Mouse (Mus musculus) neural tube, embryonic 15.5 days (tissue): Measurements from ENCODE around the gene Slc25a39. TPM values are rescaled to one million over a fixed set of nuclear protein-coding genes. Genes with fewer than 3 reads are reported as not detected.

ENCODE experiments used
- ATAC-seq: fragments of 200-750 bp; cut with Nextera tagmentation; 2 replicates; pipeline ENCODE4 v1.8.0; 2017; ENCODE audit warnings: mild to moderate bottlenecking, moderate TSS enrichment, moderate library complexity; ENCODE audit not compliant: low FRiP score
- H3K27ac ChIP-seq: fragments of 300-500 bp; sonication (generic); replicated peaks from 2 replicates; pipeline ENCODE4 v1.5.1; 2015; ENCODE audit warnings: mild to moderate bottlenecking, inconsistent platforms
- H3K27me3 ChIP-seq: fragments of 300-500 bp; sonication (generic); replicated peaks from 2 replicates; pipeline ENCODE4 v1.6.1; 2015; ENCODE audit warnings: inconsistent platforms
- H3K36me3 ChIP-seq: fragments of 300-500 bp; sonication (generic); 2 replicates; pipeline ENCODE4 v1.6.1; 2015; ENCODE audit warnings: inconsistent platforms
- H3K4me1 ChIP-seq: fragments of 300-500 bp; sonication (generic); 2 replicates; pipeline ENCODE4 v1.6.1; 2015; ENCODE audit warnings: inconsistent platforms
- H3K4me2 ChIP-seq: fragments of 300-500 bp; sonication (generic); 2 replicates; pipeline ENCODE4 v1.6.1; 2015; ENCODE audit warnings: inconsistent platforms, mild to moderate bottlenecking, moderate library complexity
- H3K4me3 ChIP-seq: fragments of 300-500 bp; sonication (generic); replicated peaks from 2 replicates; pipeline ENCODE4 v1.5.1; 2015; ENCODE audit warnings: mild to moderate bottlenecking, inconsistent platforms
- H3K9ac ChIP-seq: fragments of 300-500 bp; sonication (generic); replicated peaks from 2 replicates; pipeline ENCODE4 v1.6.1; 2015; ENCODE audit warnings: mild to moderate bottlenecking, inconsistent platforms
- H3K9me3 ChIP-seq: fragments of 300-500 bp; sonication (generic); replicated peaks from 2 replicates; pipeline ENCODE4 v1.6.1; 2016; ENCODE audit warnings: inconsistent platforms
- WGBS: fragments of 180-500 bp; shearing (Covaris S2); methylation state at CpG from one replicate; pipeline ENCODE4 v1.1.7; 2015; ENCODE audit warnings: mixed read lengths; 5-methylcytosine and 5-hydroxymethylcytosine counted together
- polyA plus RNA-seq: library from polyadenylated mRNA; unstranded; fragments of >200 nt; fragmentation: Nextera tagmentation; extraction: Ambion mirVana; gene quantifications from 2 replicates; pipeline ENCODE4 v1.2.1, GENCODE M21; 2015

The Slc25a39 gene
- polyA plus RNA-seq, result 161 and 175 TPM in 2 replicates

DNA sequence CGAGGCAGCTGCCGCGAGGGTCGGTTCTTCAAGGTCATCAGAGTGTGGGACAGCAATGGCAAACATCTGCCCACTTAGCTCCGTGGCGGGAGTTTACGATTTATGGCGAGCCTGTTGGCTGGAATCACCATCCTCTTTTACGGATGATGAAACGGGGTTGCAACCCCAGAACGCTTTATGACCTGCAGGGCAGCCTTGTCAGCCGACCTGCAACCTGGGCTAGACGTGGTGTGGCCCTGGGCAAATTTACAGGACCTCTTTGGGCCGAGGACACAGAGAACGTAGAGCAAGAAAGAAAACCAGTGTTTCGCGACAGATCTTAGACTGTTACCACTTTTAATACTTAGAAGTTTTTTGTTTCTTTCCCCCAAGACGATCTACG lies at the start of gene Slc25a39:
Slc25a39 (minus strand) TSS at position 113 of the 382 bp plus-strand sequence.
- H3K27me3 ChIP-seq, result no peaks in the 10 kb centered on the region
- H3K36me3 ChIP-seq, result peaks cover 19% of the 10 kb centered on the region
- no peaks in the 10 kb centered on the region for H3K9me3 ChIP-seq
- peak within 1 kb of the TSS; percentile 90 for H3K27ac ChIP-seq
- H3K9ac ChIP-seq, result peak within 1 kb of the TSS; percentile 85
- WGBS, result under 1% methylated on average over 19 of the region's 19 CpGs
- H3K4me3 ChIP-seq, result peak within 1 kb of the TSS; percentile 74
- peaks cover 47% of the 10 kb centered on the region for H3K4me1 ChIP-seq
- peak within 1 kb of the TSS; percentile 82 for H3K4me2 ChIP-seq
- peak; percentile 5; the same call in 1 of the 2 replicates for ATAC-seq

DNA sequence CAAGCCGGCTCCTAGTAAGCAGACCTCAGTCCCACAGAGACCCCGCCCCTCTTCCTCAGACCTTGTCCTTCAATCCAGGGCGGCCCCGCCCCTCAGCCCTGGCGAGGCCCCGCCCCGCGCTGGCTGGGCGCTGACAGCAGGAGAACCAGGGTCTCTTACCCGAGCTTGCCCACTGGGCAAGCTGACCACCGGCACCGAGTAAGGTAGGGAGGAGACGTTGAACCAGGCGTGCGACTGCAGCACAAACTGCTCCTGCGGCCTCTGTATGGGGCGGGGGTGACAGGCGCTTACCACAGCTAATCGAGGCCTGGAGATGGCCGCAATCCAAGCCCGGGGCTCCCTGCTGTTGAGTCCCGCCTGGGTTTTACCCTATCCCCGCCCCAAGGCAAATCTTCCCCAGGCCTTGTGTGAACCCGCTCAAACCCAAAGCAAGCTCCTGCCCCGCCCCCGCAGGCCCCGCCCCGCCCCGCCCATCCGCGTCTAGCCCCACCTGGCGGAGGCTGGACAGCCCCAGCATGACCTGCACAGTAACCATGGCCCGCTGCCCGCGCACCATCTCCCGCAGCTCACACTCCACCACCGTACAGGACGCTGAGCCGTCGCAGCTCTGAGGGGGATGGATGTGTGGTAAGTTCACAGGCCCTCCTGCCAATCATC lies 48.1 kb upstream of the Slc25a39 start:
- Histone ChIP-seq H3K4me3 (peak overlapping the region; percentile 56), H3K9me3 (no peaks in the 10 kb centered on the region), H3K36me3 (no peaks in the 10 kb centered on the region), H3K27me3 (peaks cover 31% of the 10 kb centered on the region), H3K27ac (peak overlapping the region; percentile 70), H3K4me1 (peaks cover 14% of the 10 kb centered on the region), H3K9ac (peak overlapping the region; percentile 67), H3K4me2 (peak overlapping the region; percentile 92)
- WGBS, result under 1% methylated on average over 34 of the region's 40 CpGs
- ATAC-seq, result peak; percentile 92

DNA sequence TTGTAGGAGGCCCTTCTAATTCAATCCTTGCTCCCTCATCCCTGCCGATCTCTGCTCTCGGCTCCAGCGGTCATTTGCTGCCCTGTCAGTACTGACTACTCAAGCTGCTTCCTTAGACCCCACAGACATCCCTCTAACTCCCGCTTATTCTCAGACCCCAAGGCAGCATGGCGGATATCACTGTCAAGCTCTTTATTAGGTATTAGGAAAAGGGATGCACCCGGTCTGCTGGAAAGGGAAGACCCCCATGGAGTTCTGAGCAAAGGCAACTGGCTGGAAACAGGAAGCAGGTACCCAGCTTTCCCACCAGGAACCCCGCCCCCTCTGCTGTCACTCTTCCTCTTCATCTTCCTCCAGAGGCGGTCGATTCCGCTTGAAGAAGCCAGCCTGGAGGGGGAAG lies 45.4 kb upstream of the Slc25a39 start:
- peaks cover 21% of the 10 kb centered on the region for H3K4me1 ChIP-seq
- H3K36me3 ChIP-seq, result no peaks in the 10 kb centered on the region
- WGBS, result 23% methylated on average over 10 of the region's 10 CpGs
- no peaks in the 10 kb centered on the region for H3K9me3 ChIP-seq
- ATAC-seq, result no peak
- no peak overlapping the region for H3K4me2 ChIP-seq
- H3K27me3 ChIP-seq, result peaks cover 25% of the 10 kb centered on the region; the same call in 1 of the 2 replicates
- no peak overlapping the region for H3K4me3 ChIP-seq
- H3K9ac ChIP-seq, result no peak overlapping the region
- no peak overlapping the region for H3K27ac ChIP-seq

DNA sequence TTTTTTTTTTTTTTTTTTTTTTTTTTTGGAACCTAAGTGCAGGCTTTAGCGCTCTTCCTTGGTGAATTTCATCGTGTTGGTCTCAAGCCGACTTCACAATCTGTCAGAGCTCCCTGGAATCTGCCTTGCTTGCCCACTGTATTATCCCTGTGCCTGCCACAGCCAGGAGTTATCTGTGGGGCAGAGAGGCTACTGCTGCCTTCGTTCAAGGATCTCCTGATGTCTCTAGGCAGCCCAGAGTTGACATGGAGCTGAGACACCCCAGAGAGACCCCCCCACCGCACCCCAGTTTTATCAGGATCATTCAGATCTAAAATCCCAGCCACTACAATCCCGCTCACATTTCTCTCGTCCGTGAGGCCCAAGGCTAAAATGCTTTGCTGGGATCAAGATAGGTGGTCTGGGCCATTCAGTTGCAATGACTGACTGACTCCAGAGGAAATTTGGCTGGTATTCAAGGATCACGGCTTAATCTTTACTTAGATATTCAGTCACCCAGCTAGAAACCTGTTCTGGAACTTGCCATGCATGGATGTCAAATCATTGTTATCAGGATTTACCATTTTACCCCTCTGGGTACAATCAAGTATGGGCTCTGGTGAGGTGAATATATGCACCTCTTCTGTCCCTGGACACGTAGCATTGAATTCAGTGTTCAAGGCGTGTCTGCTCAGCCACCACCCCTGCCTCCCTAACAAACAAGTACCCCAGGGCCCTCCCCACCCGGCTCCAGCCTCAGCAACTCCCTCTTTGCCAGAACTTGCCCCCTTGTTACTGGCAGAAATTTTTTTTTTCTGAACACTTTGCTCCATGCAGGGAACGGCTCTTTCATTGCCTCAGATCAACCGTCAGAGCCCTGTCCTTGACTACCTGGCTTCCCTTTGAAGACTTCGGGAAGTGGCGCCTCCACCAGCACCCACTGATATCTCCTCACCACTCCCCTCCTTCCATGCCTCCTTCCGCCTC lies 41.6 kb upstream of the Slc25a39 start:
- WGBS, result 46% methylated on average over 17 of the region's 17 CpGs
- Histone ChIP-seq H3K4me1 (peaks cover 34% of the 10 kb centered on the region), H3K4me3 (no peak overlapping the region), H3K27me3 (0 out of 2 replicates have a peak, but pooled peaks cover 14% of the 10 kb centered on the region), H3K27ac (no peak overlapping the region), H3K9ac (no peak overlapping the region), H3K9me3 (no peaks in the 10 kb centered on the region), H3K36me3 (no peaks in the 10 kb centered on the region), H3K4me2 (no peak overlapping the region)
- ATAC-seq, result no peak

DNA sequence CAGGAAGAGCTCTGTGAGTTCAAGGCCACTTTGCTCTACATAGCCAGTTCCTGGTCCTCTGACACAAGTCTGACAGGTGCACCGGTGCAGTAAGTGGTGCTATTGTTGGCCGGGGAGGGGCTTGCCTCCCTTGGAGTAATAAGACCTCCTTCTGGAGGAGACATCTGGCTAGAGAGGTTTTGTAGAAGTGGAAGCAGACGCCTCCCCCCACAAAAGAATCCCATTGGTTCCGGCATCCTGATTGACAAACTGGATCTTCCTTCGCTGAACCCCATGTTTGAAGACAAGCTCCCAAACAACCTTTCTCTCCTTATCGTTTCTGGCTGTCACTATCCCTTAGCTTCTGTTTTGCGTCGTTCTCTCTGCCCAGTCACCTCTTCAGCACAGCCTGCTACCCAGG lies 40.6 kb upstream of the Slc25a39 start:
- 19% methylated on average over 8 of the region's 8 CpGs for WGBS

DNA sequence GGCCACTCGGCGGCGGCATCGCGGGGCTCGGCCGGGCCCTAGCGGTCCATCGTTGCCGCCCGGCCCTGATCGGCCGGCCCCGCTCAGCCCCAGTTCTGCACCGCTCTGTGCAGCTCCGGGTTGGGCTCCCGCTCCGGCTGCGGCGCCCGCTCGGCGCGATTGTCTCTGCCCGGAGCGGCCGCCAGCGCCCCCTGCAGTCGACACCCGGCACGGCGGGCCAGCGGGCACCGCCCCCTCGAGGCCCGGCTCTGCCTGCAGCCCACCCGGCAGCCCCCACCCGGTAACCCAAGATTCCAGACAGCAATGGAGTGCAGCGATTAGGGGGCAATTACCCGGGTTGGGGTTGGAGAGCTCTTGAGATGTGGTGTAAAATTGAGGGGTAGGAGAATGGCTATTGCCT lies 39.8 kb upstream of the Slc25a39 start, which contains the start of gene Fam171a2:
Fam171a2 (minus strand) TSS at position 186 of the 400 bp plus-strand sequence.
- WGBS, result under 1% methylated on average over 36 of the region's 40 CpGs
- H3K27me3 ChIP-seq, result 0 out of 2 replicates have a peak, but pooled peaks cover 9% of the 10 kb centered on the region
- peaks cover 42% of the 10 kb centered on the region for H3K4me1 ChIP-seq
- peak; percentile 66 for ATAC-seq
- peak within 1 kb of the TSS; percentile 96 for H3K4me3 ChIP-seq
- H3K4me2 ChIP-seq, result peak within 1 kb of the TSS; percentile 87
- peak within 1 kb of the TSS; percentile 100 for H3K9ac ChIP-seq
- no peaks in the 10 kb centered on the region for H3K9me3 ChIP-seq
- peaks cover 13% of the 10 kb centered on the region for H3K36me3 ChIP-seq
- H3K27ac ChIP-seq, result peak within 1 kb of the TSS; percentile 98

More for the DNA sequence above, 40.6 kb upstream of the Slc25a39 start:
- H3K36me3 ChIP-seq, result peaks cover 7% of the 10 kb centered on the region; the same call in 1 of the 2 replicates
- H3K9me3 ChIP-seq, result no peaks in the 10 kb centered on the region
- H3K4me1 ChIP-seq, result peaks cover 42% of the 10 kb centered on the region
- peak overlapping the region; percentile 96 for H3K4me3 ChIP-seq
- H3K4me2 ChIP-seq, result peak overlapping the region; percentile 87
- no peak for ATAC-seq
- no peak overlapping the region for H3K9ac ChIP-seq
- no peak overlapping the region for H3K27ac ChIP-seq
- H3K27me3 ChIP-seq, result 0 out of 2 replicates have a peak, but pooled peaks cover 11% of the 10 kb centered on the region

DNA sequence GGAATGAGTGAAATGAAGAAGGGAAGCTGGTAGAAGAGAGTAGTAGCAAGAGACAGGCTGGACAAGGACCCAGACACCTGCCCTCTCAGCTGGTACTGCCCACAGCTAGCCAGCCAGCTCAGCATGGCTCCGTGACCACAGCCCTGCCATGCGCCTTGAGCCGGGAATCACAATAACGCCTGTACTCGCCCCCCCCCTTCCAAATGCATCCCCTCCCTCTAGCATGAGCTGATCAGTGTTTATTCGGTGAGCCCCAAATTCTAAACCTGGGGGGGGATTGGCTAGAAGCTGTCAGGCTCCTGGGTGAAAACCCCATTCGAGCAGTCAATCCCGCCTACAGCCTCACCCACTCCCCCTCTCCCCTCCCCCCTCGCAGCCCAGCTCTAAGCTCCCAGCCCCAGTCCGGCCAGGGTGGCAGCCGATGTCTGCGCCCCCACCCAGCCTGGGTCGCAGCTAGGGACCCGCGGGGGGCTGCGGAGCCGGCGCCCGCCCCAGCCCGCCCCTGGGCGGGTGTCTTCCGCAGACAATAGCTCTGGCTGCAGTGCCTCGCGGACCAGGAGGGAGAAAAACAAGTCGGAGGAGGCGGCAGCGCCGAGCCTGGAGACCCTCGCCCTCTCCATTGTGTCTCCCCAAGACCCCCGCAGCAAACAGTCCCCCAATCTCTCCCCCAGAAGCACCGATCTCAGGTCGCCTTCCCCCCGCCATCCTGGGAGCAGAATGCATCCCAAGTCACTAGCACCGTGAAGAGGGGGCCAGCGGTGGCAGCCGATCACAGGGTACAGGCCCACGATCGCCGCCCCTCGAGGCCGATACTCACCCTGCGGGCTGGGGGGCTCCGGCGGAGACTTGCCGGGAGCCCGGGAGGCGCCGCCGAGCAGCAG lies 39.1 kb upstream of the Slc25a39 start:
- peak; percentile 69 for ATAC-seq
- Histone ChIP-seq H3K27ac (peak overlapping the region; percentile 98), H3K9ac (peak overlapping the region; percentile 100), H3K27me3 (0 out of 2 replicates have a peak, but pooled peaks cover 4% of the 10 kb centered on the region), H3K36me3 (peaks cover 18% of the 10 kb centered on the region), H3K4me2 (peak overlapping the region; percentile 87), H3K9me3 (no peaks in the 10 kb centered on the region), H3K4me1 (peaks cover 42% of the 10 kb centered on the region), H3K4me3 (peak overlapping the region; percentile 96)
- under 1% methylated on average over 40 of the region's 49 CpGs for WGBS

DNA sequence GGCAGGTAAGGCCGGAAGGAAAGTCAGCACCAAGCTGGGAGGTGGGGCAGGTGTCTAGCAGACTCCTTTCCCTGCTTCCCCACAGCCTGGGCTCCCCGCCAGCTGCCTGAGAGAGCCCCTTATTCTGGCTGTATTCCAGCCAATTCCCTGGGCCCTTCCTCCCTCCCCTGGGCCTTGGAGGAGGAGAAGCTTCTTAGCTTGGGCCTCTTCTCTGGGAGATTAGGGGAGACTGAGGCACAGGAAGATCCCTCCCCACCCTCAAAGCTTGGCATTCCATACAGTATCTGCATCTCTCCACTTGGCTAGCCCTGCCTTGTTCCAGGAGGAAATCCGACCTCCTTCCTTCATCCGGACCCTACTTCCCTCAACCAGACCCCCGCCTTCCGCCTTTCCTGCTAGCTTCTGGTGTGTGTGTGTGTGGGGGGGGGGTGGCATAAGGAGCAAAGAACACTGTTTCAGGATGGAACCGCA lies 38.2 kb upstream of the Slc25a39 start:
- peak overlapping the region; percentile 87 for H3K4me2 ChIP-seq
- peak overlapping the region; percentile 96 for H3K4me3 ChIP-seq
- ATAC-seq, result peak; percentile 21
- H3K9me3 ChIP-seq, result no peaks in the 10 kb centered on the region
- peak overlapping the region; percentile 100 for H3K9ac ChIP-seq
- H3K36me3 ChIP-seq, result peaks cover 26% of the 10 kb centered on the region
- peaks cover 42% of the 10 kb centered on the region for H3K4me1 ChIP-seq
- 10% methylated on average over 7 of the region's 7 CpGs for WGBS
- H3K27ac ChIP-seq, result peak overlapping the region; percentile 98
- H3K27me3 ChIP-seq, result 0 out of 2 replicates have a peak, but pooled peaks cover under 1% of the 10 kb centered on the region

DNA sequence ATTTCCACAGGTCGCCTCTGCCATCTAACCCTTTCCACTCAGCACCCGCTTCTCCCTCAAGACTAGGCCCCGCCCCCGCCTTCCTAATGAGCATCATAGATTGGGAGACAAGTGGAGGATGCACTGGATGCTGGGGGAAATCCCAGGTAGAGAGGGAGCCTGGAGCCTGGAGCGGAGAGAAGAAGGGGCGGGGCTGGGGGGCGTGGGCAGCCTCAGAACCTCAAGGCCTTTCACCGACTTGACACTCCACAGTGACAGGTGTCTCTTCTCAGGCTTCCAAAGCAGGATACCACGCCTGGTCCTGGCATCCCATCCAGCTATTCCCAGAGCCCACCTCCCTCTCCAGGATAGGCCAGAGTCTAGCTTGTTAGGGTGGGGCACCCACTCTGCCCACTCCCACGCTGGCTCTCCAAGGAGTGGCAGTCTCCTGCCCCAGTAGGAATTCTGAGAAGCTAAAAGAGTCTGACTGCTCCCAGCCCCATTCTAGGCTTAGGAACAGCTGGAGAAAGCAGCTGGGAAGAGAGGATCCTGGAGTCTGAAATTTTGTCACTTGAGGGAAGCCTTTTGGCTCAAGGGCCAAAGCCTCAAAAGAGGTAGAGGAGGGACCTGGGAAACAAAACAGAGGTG lies 37.6 kb upstream of the Slc25a39 start:
- peak overlapping the region; percentile 98 for H3K27ac ChIP-seq
- peak overlapping the region; percentile 96 for H3K4me3 ChIP-seq
- H3K9ac ChIP-seq, result peak overlapping the region; percentile 100
- peaks cover 31% of the 10 kb centered on the region for H3K36me3 ChIP-seq
- H3K4me1 ChIP-seq, result peaks cover 42% of the 10 kb centered on the region
- H3K9me3 ChIP-seq, result no peaks in the 10 kb centered on the region
- ATAC-seq, result no peak
- WGBS, result 14% methylated on average over 10 of the region's 10 CpGs
- H3K27me3 ChIP-seq, result no peaks in the 10 kb centered on the region
- H3K4me2 ChIP-seq, result peak overlapping the region; percentile 87

DNA sequence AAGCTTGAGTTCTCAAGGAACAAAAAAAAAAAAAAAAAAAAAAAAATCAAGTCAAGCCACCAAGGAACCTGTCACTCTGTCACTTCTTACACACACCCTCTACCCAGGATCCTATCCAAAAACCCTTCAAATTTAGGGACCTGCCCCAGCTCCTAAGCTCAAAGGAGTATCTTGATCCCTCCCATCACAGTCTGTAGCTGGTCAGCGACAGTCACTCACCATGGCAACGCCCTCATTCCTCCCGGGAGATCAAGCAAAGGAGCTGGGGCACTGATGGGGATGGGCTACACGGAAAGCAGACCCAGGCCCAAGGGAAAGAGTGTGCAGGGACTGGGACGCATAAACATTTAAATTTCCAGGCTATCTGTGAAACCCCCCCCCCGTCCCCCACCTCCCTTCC lies 37.0 kb upstream of the Slc25a39 start:
- Histone ChIP-seq H3K4me2 (peak overlapping the region; percentile 87), H3K4me1 (peaks cover 42% of the 10 kb centered on the region), H3K9ac (no peak overlapping the region), H3K9me3 (no peaks in the 10 kb centered on the region), H3K4me3 (peak overlapping the region; percentile 96), H3K27me3 (no peaks in the 10 kb centered on the region), H3K36me3 (peaks cover 37% of the 10 kb centered on the region), H3K27ac (no peak overlapping the region)
- ATAC-seq, result no peak
- WGBS, result 5% methylated on average over 6 of the region's 6 CpGs
